Mouse (Mus musculus): ENCODE measurements around the gene Gm17304. TPM values are rescaled to one million over a fixed set of nuclear protein-coding genes. Genes with fewer than 3 reads are reported as not detected.

The Gm17304 gene
- polyA plus RNA-seq, 1 experiment from 2014 or later, result not detected

DNA sequence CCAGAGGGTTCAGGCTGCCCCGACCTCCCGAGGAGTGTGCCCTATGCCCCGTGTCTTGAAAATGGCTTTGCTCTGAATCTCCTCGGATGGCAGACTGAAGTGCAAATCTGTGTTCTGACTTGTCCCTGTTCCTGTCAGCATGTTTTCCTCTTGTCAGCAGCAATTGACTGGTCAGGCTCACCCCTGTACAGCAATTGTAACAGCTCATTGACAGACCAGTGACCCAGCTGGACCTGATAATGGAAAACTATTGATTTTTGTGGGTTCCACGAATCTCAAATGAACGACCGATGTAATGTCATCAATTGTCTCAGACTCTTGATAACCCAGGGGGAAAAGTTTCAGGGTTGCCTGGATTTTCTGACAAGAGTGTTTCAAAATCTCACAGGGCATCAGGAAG lies 28.0 kb upstream of the Gm17304 start:
- no peak for ATAC-seq (ENCODE audit: low FRiP score)
- H3K9ac ChIP-seq (ENCODE audit: low read length), result no peak overlapping the region
- no peak overlapping the region for H3K4me2 ChIP-seq
- 85% methylated on average over 7 of the region's 7 CpGs for WGBS
- DNase-seq (ENCODE audit: low spot score, missing footprints), result no peak
- H3K27ac ChIP-seq (ENCODE audit: low read depth, low read length), result no peak overlapping the region
- no peaks in the 10 kb centered on the region for H3K27me3 ChIP-seq (ENCODE audit: control insufficient read depth, insufficient read depth, low read length)
- no peak overlapping the region for H3K4me3 ChIP-seq (ENCODE audit: low read depth, low read length)
- no peaks in the 10 kb centered on the region for H3K4me1 ChIP-seq (ENCODE audit: control insufficient read depth, insufficient read depth, low read length)
- H3K9me3 ChIP-seq (ENCODE audit: control insufficient read depth, low read length), result no peaks in the 10 kb centered on the region
- H3K36me3 ChIP-seq (ENCODE audit: control insufficient read depth, insufficient read depth, low read length), result no peaks in the 10 kb centered on the region

DNA sequence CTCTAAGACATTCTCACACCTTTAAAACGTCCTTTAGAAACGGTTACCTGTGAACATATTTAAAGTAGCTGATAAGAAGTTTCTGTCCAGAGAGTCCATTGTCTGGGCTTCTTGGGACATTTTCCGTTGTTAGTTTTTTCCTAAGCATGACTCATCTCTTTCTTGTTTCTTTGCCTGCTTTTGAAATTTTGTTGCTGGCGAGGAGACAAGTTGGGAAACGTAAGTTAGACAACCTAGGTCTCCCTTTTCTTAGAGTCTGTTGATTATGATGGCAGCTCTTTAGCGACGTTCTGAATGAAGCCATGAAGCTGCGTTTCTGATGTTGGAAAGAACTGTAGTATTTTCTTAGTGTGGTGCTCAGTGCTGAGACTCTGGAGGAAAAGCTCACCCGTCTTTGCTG lies 19.9 kb upstream of the Gm17304 start:
- no peaks in the 10 kb centered on the region for H3K9me3 ChIP-seq (ENCODE audit: control insufficient read depth, low read length)
- no peaks in the 10 kb centered on the region for H3K4me1 ChIP-seq (ENCODE audit: control insufficient read depth, insufficient read depth, low read length)
- WGBS, result 93% methylated on average over 9 of the region's 9 CpGs
- no peak for ATAC-seq (ENCODE audit: low FRiP score)
- no peak overlapping the region for H3K27ac ChIP-seq (ENCODE audit: low read depth, low read length)
- H3K4me3 ChIP-seq (ENCODE audit: low read depth, low read length), result no peak overlapping the region
- no peak overlapping the region for H3K9ac ChIP-seq (ENCODE audit: low read length)
- no peak for DNase-seq (ENCODE audit: low spot score, missing footprints)
- H3K27me3 ChIP-seq (ENCODE audit: control insufficient read depth, insufficient read depth, low read length), result no peaks in the 10 kb centered on the region
- no peaks in the 10 kb centered on the region for H3K36me3 ChIP-seq (ENCODE audit: control insufficient read depth, insufficient read depth, low read length)
- no peak overlapping the region for H3K4me2 ChIP-seq

DNA sequence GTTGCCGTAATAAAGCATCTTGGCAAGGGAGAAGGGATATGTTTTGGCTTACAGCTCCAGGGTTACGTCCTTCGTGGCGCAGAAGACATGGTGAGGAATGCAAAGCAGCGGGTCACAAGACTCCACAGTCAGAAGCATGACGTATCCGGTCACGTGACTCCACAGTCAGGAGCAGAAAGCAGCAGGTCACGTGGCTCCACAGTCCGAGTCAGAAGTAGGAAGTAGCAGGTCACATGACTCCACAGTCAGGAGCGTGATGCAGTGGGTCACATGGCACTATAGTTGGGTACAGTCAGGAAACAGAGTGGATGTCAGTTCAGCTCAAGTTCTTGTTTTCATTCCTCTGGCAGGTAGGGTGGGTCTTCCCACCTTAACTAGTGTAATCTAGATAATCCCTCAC lies 19.2 kb upstream of the Gm17304 start:
- Histone ChIP-seq H3K9ac (ENCODE audit: low read length) (no peak overlapping the region), H3K4me3 (ENCODE audit: low read depth, low read length) (no peak overlapping the region), H3K27me3 (ENCODE audit: control insufficient read depth, insufficient read depth, low read length) (no peaks in the 10 kb centered on the region), H3K4me2 (no peak overlapping the region), H3K4me1 (ENCODE audit: control insufficient read depth, insufficient read depth, low read length) (no peaks in the 10 kb centered on the region), H3K27ac (ENCODE audit: low read depth, low read length) (no peak overlapping the region), H3K9me3 (ENCODE audit: control insufficient read depth, low read length) (no peaks in the 10 kb centered on the region), H3K36me3 (ENCODE audit: control insufficient read depth, insufficient read depth, low read length) (no peaks in the 10 kb centered on the region)
- DNase-seq (ENCODE audit: low spot score, missing footprints) (no peak), ATAC-seq (ENCODE audit: low FRiP score) (no peak)
- WGBS, result 93% methylated on average over 11 of the region's 11 CpGs

DNA sequence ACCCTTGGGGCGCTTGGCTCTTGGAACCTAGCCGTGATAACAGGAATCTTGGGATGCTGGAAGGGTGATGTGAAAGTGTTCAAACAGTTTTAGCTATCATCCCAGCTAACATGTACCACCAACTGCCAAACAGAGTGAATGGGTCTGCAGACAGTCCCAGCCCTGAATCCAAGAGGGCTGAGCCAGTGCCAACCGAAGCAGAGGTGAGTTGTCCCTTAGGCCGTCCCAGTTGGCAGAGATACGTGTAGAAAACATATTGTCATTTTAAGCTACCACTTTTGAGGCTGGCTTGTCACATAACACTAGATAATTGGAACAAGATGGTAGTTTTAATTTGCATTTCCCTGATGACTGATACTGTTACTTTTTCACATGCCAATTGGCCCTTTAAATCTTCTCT lies 18.2 kb upstream of the Gm17304 start:
- no peak overlapping the region for H3K27ac ChIP-seq (ENCODE audit: low read depth, low read length)
- H3K36me3 ChIP-seq (ENCODE audit: control insufficient read depth, insufficient read depth, low read length), result no peaks in the 10 kb centered on the region
- no peaks in the 10 kb centered on the region for H3K4me1 ChIP-seq (ENCODE audit: control insufficient read depth, insufficient read depth, low read length)
- 90% methylated on average over 5 of the region's 5 CpGs for WGBS
- ATAC-seq (ENCODE audit: low FRiP score), result no peak
- no peaks in the 10 kb centered on the region for H3K9me3 ChIP-seq (ENCODE audit: control insufficient read depth, low read length)
- no peak overlapping the region for H3K4me2 ChIP-seq
- no peak overlapping the region for H3K4me3 ChIP-seq (ENCODE audit: low read depth, low read length)
- no peak for DNase-seq (ENCODE audit: low spot score, missing footprints)
- no peak overlapping the region for H3K9ac ChIP-seq (ENCODE audit: low read length)
- no peaks in the 10 kb centered on the region for H3K27me3 ChIP-seq (ENCODE audit: control insufficient read depth, insufficient read depth, low read length)

DNA sequence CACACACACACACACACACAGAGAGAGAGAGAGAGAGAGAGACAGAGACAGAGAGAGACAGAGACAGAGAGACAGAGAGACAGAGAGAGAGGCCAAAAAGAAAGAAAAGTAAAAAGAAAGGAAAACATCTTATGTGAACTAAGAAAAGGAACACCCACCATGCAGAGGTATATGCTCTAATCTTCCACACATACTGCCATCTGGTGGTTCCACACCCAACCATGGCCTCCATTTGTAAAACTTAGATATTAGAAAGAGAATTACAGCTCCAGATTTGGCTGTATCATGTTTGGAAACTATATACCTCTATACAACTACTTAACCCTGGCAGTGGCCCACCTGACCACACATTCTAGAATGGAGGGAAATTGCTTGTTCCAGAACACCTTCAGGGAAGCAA lies 14.5 kb upstream of the Gm17304 start:
- Histone ChIP-seq H3K4me2 (no peak overlapping the region), H3K4me3 (ENCODE audit: low read depth, low read length) (no peak overlapping the region), H3K27ac (ENCODE audit: low read depth, low read length) (no peak overlapping the region), H3K27me3 (ENCODE audit: control insufficient read depth, insufficient read depth, low read length) (no peaks in the 10 kb centered on the region), H3K9me3 (ENCODE audit: control insufficient read depth, low read length) (no peaks in the 10 kb centered on the region), H3K9ac (ENCODE audit: low read length) (no peak overlapping the region), H3K36me3 (ENCODE audit: control insufficient read depth, insufficient read depth, low read length) (no peaks in the 10 kb centered on the region), H3K4me1 (ENCODE audit: control insufficient read depth, insufficient read depth, low read length) (no peaks in the 10 kb centered on the region; the same call in 1 of the 2 replicates)
- no peak for ATAC-seq (ENCODE audit: low FRiP score)
- no peak for DNase-seq (ENCODE audit: low spot score, missing footprints)

DNA sequence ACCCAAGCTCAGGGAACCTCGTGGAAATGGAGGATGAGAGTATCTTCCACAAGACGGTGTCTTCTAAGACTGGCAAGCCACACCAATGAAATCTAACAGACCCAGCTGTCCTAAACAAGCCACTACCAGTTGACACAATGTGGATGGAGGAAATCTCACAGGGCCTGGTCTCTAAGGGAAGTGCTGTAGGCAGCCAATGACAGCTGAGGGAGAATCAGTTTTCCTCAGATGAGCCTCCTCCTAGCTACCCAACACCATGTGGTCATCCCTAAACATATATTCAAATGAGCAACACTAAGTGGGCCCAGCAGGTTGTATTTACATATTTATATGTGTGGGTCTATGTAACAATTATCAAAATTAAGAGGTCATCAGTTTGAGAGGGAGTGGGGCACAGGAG lies 11.4 kb upstream of the Gm17304 start:
- Histone ChIP-seq H3K9ac (ENCODE audit: low read length) (no peak overlapping the region), H3K4me2 (no peak overlapping the region), H3K4me1 (ENCODE audit: control insufficient read depth, insufficient read depth, low read length) (peaks cover 4% of the 10 kb centered on the region), H3K36me3 (ENCODE audit: control insufficient read depth, insufficient read depth, low read length) (no peaks in the 10 kb centered on the region), H3K27me3 (ENCODE audit: control insufficient read depth, insufficient read depth, low read length) (no peaks in the 10 kb centered on the region), H3K27ac (ENCODE audit: low read depth, low read length) (no peak overlapping the region), H3K9me3 (ENCODE audit: control insufficient read depth, low read length) (no peaks in the 10 kb centered on the region), H3K4me3 (ENCODE audit: low read depth, low read length) (no peak overlapping the region)
- ATAC-seq (ENCODE audit: low FRiP score) (no peak), DNase-seq (ENCODE audit: low spot score, missing footprints) (no peak)
- 84% methylated on average over 2 of the region's 2 CpGs for WGBS

DNA sequence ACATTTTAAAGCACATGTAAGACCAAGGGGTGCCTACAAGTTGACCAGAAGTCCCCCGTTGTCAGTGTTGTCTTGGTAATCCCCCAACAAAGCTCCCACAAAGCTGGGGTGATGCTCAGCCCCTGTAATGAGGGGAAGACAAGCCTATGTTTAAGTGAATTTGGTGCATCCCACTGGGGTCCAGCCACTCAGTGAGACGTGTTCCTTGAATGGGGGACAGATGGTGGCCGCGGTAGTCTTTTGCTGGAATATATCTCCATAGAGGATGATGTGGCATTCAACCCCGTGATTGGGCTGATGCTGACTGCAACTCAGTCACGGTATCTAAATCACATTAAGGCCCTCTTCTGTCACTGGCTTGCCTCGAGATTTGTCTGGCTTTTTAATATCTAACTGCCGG lies 9.4 kb upstream of the Gm17304 start:
- WGBS, result 58% methylated on average over 8 of the region's 8 CpGs
- H3K36me3 ChIP-seq (ENCODE audit: control insufficient read depth, insufficient read depth, low read length), result no peaks in the 10 kb centered on the region
- peaks cover 4% of the 10 kb centered on the region for H3K4me1 ChIP-seq (ENCODE audit: control insufficient read depth, insufficient read depth, low read length)
- no peaks in the 10 kb centered on the region for H3K27me3 ChIP-seq (ENCODE audit: control insufficient read depth, insufficient read depth, low read length)
- DNase-seq (ENCODE audit: low spot score, missing footprints), result peak; percentile 83
- H3K9ac ChIP-seq (ENCODE audit: low read length), result no peak overlapping the region
- H3K27ac ChIP-seq (ENCODE audit: low read depth, low read length), result peak overlapping the region; percentile 5; the same call in 1 of the 2 replicates
- no peaks in the 10 kb centered on the region for H3K9me3 ChIP-seq (ENCODE audit: control insufficient read depth, low read length)
- no peak overlapping the region for H3K4me2 ChIP-seq
- ATAC-seq (ENCODE audit: low FRiP score), result peak; percentile 86
- no peak overlapping the region for H3K4me3 ChIP-seq (ENCODE audit: low read depth, low read length)

DNA sequence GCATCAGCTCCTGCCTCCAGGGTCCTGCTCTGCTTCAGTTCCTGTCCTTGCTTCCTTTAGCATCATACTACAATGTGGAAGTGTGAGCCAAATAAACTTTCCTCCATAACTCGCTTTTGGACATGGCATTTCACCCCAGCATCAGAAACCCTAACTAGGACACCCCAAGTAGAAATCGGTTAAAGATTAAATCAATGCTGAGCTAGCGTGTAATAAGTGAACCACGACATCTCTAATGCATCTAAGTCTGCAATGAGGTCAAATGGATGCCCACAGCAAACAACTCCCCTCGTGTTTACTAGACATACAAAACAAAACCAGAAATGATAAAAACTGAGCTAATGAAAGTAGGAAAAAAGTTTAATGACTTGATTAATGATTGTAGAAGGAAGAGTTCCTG lies 4.5 kb upstream of the Gm17304 start:
- Histone ChIP-seq H3K27me3 (ENCODE audit: control insufficient read depth, insufficient read depth, low read length) (no peaks in the 10 kb centered on the region), H3K9me3 (ENCODE audit: control insufficient read depth, low read length) (no peaks in the 10 kb centered on the region), H3K9ac (ENCODE audit: low read length) (no peak overlapping the region), H3K27ac (ENCODE audit: low read depth, low read length) (no peak overlapping the region), H3K4me2 (no peak overlapping the region), H3K36me3 (ENCODE audit: control insufficient read depth, insufficient read depth, low read length) (no peaks in the 10 kb centered on the region), H3K4me3 (ENCODE audit: low read depth, low read length) (no peak overlapping the region), H3K4me1 (ENCODE audit: control insufficient read depth, insufficient read depth, low read length) (peaks cover 4% of the 10 kb centered on the region)
- no peak for DNase-seq (ENCODE audit: low spot score, missing footprints)
- 91% methylated on average over 5 of the region's 5 CpGs for WGBS
- ATAC-seq (ENCODE audit: low FRiP score), result no peak

DNA sequence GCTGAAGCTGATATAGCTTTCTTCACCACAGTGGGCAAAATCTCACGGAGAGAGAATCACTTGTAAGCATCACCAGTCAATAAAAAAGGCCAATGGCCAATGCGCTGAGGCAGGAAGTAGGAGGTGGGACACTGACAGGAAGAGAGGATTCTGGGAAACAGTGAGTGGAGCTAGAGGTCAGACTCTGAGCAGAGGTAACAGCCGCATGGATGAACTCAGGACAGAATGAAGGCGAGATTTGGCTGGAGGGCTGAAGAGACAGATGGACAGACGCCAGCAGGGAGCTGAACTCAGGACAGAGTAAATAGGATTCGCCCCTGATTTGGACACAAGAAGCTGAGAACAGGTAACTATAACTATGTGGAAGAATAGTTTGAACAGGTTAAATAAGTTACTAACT lies 3.8 kb upstream of the Gm17304 start:
- Histone ChIP-seq H3K36me3 (ENCODE audit: control insufficient read depth, insufficient read depth, low read length) (no peaks in the 10 kb centered on the region), H3K4me2 (no peak overlapping the region), H3K4me3 (ENCODE audit: low read depth, low read length) (no peak overlapping the region), H3K27me3 (ENCODE audit: control insufficient read depth, insufficient read depth, low read length) (no peaks in the 10 kb centered on the region), H3K4me1 (ENCODE audit: control insufficient read depth, insufficient read depth, low read length) (no peaks in the 10 kb centered on the region; the same call in 1 of the 2 replicates), H3K27ac (ENCODE audit: low read depth, low read length) (no peak overlapping the region), H3K9ac (ENCODE audit: low read length) (no peak overlapping the region), H3K9me3 (ENCODE audit: control insufficient read depth, low read length) (no peaks in the 10 kb centered on the region)
- no peak for DNase-seq (ENCODE audit: low spot score, missing footprints)
- ATAC-seq (ENCODE audit: low FRiP score), result no peak
- 92% methylated on average over 6 of the region's 6 CpGs for WGBS

DNA sequence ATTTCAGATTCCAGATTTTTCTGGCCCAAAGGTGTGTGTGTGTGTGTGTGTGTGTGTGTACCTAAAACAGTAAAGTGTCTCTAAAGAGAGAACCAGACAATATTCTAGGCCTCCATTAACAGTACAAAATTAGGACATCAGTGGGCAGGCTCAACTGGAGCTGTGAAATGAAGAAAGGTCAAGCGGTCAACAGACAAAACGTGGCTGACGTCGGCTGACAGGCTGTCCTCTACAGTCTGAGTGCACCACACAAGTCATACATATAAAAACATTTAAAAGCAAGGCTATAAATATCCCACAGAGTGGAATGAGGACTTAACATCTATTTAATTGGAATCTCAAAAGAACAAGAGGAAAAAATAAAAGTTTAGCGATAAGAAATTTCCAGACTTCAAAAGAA lies 1.8 kb upstream of the Gm17304 start:
- Histone ChIP-seq H3K4me2 (no peak overlapping the region), H3K27me3 (ENCODE audit: control insufficient read depth, insufficient read depth, low read length) (no peaks in the 10 kb centered on the region), H3K4me1 (ENCODE audit: control insufficient read depth, insufficient read depth, low read length) (no peaks in the 10 kb centered on the region), H3K27ac (ENCODE audit: low read depth, low read length) (no peak overlapping the region), H3K4me3 (ENCODE audit: low read depth, low read length) (no peak overlapping the region), H3K9me3 (ENCODE audit: control insufficient read depth, low read length) (no peaks in the 10 kb centered on the region), H3K9ac (ENCODE audit: low read length) (no peak overlapping the region), H3K36me3 (ENCODE audit: control insufficient read depth, insufficient read depth, low read length) (0 out of 2 replicates have a peak, but pooled peaks cover under 1% of the 10 kb centered on the region)
- DNase-seq (ENCODE audit: low spot score, missing footprints) (no peak), ATAC-seq (ENCODE audit: low FRiP score) (no peak)
- WGBS, result 90% methylated on average over 5 of the region's 5 CpGs
